Mouse (Mus musculus) lung, postnatal 4 days (tissue): ENCODE data around the gene Ccdc9.
"Not testable (repeated sequence)": the region's sequence is repeated elsewhere in the genome, so short reads cannot be mapped to it uniquely, and the experiment has no call there.

ENCODE experiments used
- DNase-seq, 2 experiments: peaks; one replicate each; pipeline ENCODE4 v3.0.0; 2021

Gene Ccdc9

DNA sequence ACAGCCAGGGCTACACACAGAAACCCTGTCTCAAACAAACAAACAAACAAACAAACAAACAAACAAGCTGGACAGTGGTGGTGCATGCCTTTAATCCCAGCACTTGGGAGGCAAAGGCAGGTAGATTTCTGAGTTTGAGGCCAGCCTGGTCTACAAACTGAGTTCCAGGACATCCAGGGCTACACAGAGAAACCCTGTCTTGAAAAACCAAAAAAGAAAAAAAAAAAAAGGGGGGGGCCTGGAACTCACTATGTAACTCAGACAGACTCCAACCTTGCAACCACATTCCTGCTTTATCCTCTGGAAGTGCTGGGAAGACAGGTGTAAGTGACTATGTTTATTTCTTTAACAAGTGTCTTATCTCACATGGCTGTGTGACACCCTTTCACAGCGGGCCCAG, 21.5 kb upstream of the Ccdc9 start, which contains the start of gene Bbc3:
Bbc3 (plus strand) TSS at position 301 of the 400 bp plus-strand sequence.
- DNase-seq: not testable (repeated sequence)

- not testable (repeated sequence) for DNase-seq
These were observed 20.5 kb upstream of the Ccdc9 start for GRCm38 (mm10) chr7:16307141-16307540.

GRCm38 (mm10) chr7:16299419-16300035, 12.9 kb upstream of the Ccdc9 start:
- DNase-seq: peak; percentile 89 to 93

DNA sequence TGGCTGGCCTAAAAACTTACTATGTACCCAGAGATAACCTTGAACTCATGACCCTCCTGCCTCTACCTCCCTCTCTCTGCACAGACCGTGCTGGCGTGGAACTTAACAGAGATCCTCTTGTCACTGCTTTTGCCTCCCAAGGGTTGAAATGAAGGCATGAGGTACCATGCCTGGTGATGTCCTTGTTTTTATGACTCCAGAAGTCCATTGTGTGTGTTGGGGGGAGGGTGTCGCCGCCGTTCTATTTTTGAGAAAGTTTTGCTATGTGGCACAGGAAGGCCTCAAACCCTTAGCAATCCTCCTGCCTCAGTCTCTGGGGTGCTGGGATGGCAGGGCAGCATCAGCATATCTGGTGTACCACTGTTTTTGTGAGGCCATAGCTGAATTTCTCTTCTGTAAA, 12.3 kb upstream of the Ccdc9 start:
- no peak for DNase-seq

DNA sequence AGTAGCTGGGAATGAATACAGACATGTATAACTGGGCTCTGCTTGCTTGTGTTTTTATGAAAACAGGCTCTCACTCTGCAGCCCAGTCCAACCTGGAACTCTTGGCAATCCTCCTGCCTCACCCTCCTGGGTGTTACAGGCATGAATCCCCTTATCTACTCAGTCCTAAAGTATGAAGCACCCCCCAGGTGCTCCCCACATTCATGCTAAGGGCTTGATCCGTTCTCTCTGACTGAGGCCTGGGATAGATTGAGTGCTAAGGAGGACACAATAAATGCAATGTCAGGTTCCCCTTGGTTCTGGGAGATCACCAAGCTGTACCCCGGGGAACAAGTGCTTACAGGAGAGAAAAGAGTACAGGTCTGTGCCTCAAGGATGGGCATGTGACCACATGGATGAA, 11.0 kb upstream of the Ccdc9 start:
- DNase-seq: no peak

- peak; percentile 93 to 94 for DNase-seq
These were observed 10.3 kb upstream of the Ccdc9 start for GRCm38 (mm10) chr7:16296766-16297390.

GRCm38 (mm10) chr7:16296146-16296545, 9.6 kb upstream of the Ccdc9 start:
- no peak for DNase-seq

DNA sequence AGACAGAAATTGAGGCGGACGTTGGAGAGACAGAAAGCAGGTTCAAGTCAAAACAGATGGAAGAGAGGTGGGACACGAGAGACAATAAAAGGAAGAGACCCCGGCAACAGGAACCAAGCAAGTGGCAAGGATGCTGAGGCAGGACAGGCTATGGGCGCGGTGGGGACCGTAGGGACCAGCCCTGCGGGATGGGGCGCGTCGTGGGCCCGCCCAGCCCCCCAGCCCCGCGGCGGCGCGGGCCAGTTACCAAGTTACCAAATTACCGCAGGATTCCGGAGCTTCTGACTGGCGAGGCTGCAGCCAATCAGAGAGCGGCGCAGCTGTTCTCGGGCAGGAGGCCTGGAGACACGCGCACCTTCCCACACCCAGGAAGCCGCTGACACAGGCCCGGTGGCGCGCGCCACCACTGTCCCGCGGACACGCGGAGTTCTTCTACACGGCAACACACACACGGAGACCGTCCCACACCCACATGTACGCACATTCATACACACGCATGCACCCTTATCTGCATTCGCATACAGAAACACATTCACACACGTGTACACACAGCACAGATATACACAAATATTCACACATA, 8.8 kb upstream of the Ccdc9 start:
- peak; percentile 82 to 90 for DNase-seq

DNA sequence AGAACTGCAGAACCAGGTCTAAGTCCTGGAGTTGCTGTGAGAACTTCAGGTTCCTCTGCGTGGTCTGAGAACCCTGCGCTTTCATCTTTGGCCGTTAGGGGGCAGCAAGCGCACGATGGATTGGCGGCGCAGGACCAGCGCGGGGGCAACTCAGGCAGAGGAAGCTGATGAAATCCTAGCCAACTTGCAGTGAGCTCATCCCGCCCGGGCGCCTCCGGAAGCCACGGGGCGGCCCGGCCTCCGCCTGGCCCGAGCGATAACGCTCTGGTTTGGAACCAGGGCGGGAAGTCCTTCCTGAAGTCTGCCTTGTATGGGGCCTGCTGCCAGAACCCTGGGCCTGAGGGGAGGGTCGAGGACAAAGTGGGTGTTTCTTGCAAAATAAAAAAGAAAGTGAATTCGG, 8.2 kb upstream of the Ccdc9 start:
- DNase-seq: peak; percentile 97

DNA sequence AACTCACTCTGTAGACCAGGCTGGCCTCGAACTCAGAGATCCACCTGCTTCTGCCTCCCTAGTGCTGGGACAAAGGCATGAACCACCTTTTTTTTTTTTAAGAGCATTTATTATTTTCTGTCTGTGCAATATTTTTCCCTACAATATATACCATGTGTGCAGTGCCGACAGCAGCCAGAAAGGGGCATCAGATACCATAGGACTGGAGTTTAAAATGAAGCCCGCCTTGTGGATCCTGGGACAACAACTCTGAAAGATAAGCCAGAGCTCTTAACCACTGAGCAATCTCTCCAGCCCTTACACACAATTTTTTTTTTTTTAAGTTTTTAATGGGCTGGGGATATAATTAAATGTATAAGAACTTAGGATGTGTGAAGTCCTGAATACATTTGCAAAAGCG, 7.8 kb upstream of the Ccdc9 start:
- DNase-seq: peak; percentile 62 to 72

GRCm38 (mm10) chr7:16287791-16288190, 1.2 kb upstream of the Ccdc9 start:
- DNase-seq: no peak

GRCm38 (mm10) chr7:16287016-16287415, 421 bp upstream of the Ccdc9 start:
- DNase-seq: no peak

DNA sequence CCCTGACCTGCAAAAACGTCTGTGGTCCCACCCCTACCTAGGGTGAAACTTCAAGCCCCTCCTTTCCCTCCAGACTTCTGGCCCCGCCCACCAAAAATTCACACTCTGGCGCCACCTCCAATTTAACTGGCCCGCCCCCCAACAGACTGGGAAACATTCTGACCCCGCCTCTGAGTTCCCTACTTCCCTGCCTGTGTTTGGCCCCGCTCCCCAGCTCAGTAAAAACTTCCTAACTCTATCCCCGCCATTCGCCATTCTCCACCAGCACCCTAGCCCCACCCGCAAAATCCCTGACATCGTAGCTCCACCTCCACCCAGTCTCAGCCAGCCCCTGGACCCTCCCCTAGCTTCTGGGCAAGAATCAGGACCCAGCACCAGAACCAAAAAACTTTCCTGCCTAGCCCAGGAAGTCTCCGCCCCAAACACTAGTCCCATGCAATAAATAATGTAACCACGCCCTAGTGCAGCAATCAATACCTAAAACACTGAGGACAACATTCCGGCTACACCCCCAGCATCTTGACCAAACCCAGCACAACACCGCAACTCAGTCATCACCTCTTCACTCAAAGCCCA, 1.1 kb downstream of the Ccdc9 start:
- peak; percentile 87 to 90 for DNase-seq

DNA sequence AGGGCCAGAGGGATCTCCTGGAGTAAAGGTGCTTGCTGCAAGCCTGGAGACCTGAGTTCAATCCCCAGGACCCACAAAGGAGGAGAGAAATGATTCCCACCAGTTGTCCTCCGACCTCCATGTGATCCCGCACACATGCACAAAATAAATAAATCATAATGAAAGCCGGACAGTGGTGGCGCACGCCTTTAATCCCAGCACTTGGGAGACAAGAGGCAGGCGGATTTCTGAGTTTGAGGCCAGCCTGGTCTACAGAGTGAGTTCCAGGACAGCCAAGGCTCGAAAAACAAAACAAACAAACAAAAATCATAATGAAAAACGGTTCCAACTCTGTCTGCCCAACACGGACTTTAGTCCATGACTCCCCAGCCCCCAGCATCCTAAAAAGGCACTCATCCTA, 1.7 kb downstream of the Ccdc9 start:
- DNase-seq: no peak

DNA sequence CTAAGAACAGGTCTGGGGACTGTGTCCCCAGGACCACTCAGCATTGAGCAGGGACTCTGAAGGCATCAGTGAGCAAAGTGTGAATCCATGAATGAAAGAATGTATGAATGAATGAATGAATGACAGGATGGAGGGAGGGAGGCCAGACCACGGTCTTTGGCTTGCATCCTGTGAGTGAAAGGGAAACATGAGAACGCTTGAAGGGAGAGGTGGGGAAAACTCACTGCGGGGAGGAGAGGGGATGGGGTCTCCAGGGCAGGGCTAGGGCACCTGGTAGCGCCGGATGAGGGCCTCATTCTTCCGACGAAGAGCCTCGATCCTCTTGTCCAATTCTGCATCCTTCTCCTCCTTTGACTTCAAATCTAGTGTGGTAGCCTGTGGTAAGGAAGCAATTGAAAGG, 2.6 kb downstream of the Ccdc9 start:
- DNase-seq: no peak

GRCm38 (mm10) chr7:16282334-16282733, 4.3 kb downstream of the Ccdc9 start:
- no peak for DNase-seq

DNA sequence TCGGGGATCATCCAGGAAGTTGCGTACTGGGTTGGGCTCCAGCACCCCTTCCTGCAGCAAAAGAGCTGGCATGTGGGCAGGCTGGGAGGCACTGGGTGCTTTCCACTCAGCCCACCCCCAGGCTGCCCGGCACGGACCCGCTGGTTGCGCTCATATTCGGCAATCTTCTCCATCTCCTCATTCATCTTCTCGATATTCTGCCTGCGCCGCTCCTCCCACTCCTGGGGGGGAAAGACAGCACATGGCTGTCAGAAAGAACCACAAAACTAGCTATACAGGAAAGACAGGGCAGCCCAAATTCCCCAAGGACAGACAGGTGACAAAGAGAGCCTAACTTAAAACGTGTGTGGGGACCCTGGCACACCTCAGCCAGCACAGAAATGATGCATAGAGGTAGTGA, 5.9 kb downstream of the Ccdc9 start:
- no peak for DNase-seq

DNA sequence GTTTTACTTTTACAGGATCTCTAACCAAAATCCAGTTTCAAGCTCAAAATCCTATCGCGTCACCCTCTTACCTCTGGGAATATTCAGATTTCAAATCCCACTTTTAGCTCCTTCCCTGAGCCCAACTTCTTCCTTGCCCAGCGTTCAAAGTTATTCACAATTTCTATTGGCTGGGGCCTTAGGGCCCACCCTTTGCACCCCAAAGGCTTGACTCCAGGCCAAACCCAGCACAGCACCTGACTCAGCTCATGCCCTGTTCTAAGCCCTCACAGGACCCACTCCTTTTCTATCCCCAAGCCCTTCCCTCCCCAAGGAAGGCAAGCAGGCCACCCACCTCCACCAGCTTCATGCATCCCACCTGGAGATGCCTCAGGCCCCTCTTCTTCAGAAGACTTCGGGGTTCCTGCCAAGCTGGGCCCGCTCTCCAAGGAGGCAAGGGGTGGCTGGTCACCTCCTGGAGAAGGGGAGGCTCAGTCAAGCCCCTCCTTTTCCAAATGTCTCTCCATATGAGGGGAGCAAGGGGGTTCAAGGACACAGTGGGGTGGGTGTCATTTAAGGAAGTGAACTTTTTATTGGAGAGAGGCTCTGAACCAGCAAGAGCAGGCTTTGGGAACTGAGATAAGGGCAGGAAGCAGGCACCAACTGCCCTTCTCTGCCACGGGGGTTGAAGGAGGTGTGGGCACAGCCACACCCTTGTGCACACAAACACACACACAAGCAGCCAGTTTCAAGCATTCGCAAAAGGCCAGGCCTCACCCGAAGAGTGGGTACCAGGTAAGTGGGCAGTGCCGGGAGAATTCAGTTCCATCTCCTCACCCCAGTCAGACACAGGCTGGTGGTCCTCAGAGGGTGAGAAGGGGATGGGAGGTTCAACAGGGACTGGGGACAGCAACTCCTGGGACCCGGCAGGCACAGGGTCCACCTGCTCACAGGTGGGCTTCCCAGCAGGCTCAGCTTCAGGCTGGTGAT, 11.4 kb downstream of the Ccdc9 start:
- DNase-seq: no peak

DNA sequence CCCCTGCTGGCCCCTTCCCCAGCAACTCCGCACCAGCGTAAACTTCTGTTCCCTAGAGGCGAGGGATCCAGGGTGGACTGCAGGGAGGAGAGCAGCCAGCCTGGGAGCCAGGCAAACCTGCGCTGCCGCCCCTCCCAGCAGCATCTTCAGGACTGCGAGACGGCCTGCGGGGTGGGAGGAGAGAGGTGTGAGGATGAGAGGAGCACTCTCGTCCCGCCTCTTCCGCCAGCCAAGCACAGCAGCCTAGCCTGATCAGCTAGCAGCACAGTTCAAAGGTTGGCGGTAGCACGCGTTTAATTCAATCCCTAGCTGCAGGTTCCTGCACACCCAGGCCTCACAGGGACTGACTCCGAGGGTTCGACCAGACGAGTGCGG, 12.8 kb downstream of the Ccdc9 start:
- DNase-seq: peak in 1 of 2 experiments; percentile 84

GRCm38 (mm10) chr7:16273081-16273765, 13.4 kb downstream of the Ccdc9 start, which contains the start of gene Inafm1:
Inafm1 (minus strand) TSS chr7:16273617.
- DNase-seq: peak; percentile 89 to 90

DNA sequence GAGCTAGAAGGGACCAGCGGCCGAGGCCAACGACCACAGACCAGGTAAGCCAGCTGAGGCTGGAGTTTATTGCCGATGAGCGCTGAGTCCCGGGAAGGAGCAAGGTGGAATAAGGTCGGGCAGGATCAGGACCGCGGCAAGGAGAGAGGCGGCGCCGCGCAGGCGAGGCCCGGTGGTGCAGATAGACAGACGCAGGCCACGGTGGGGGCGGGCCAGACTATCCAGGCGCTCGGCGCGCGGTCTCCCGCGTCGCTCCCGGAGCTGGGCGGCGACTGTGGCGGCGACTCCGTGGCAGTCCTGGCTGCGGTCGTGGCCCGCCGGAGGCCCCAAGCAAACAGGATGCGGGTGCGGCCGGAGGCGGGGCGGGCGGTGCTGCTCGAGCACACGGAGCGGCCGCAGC, 13.9 kb downstream of the Ccdc9 start:
- peak; percentile 77 to 84 for DNase-seq

DNA sequence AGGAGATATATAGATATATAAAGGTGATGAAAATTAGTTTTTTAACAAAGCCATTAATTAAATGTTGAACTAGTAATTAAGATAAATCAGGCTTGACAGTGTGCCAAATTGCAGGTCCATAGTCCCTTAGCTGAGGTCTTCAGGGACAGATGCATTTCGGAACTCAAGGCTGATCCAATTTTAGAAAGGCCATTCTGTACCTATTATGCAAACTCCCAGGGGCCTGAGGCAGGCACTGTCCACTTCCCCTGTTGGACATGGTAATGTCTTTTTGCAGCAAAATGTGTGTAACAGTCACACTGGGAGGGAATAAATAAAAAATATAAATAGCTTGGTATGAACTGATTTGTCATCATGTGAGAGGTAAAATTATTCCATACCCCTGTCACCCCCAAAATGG, 15.5 kb downstream of the Ccdc9 start:
- DNase-seq: no peak
